Mouse (Mus musculus) c-Kit-positive CD71-negative TER-119-negative erythroid progenitor cells, embryonic 14.5 days (primary cell): Measurements from ENCODE around the gene Tcap.

Experiments
- DNase-seq: peaks from one replicate; pipeline ENCODE4 v3.0.0-alpha.2; 2013; ENCODE audit warnings: low read depth

The Tcap gene

DNA sequence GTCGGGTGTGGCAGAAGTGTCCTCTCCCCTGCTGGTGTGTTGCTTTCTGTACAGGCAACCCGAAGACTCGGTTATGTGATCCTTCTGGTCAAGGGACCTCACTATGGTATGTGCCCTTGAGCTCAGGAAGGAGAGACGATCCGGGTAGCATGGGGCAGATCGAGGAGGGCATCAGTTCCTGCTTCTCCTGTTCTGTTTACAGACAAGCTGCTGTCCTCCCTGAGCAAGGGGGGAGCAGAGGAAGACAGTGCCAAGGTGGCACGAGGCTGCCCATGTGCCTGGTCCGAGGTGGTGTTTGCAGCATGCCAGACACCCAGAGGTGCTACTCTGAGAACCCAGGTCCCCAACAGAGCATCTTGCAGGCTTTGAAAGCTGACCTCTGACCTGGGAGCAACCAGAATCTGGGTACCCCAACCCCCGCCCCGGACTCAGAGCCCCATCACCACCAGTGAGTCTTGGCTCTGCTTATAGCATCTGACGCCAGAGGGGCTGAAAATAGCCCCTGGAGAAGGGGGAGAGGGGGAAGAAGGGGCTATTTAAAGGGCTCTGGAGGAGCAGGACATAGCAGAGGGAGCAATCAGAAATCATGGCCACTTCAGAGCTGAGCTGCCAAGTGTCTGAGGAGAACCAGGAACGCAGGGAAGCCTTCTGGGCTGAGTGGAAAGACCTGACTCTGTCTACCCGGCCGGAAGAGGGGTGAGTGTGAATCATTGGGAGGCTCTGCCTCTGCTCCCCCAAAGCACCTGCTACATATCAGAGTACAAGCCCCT is at the start of gene Tcap:
TSS of gene Tcap (plus strand) at position 551 of the 770 bp plus-strand sequence.
- DNase-seq: no peak

- no peak for DNase-seq
These were observed 49.5 kb upstream of the Tcap start for GRCm38 (mm10) chr11:98333981-98334741.

GRCm38 (mm10) chr11:98335250-98335649 is 48.4 kb upstream of the Tcap start:
- DNase-seq: no peak

- DNase-seq: no peak
These were observed 47.1 kb upstream of the Tcap start for GRCm38 (mm10) chr11:98336245-98337107.

DNA sequence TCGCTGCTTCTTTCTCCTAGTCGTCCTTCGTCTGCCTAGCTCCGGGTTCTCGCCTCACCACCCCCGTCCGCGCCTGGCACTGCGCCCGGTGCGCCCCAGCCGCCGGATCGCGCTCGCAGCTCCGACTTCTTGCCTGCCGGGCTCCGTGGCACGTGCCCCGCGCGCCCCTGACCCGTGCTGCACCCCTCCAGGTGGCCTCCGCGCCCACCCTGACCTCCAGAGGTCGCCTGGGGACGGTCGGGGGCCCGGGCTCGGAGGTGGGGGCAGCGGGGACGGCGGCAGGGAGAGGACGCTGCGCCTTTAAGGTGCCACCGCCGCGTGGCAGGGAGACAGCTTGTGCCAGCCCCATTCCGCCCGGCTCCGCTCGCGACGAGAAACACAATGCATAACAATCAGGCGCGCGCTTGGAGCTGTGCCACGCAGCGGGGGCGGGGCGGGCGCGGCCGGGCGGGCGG is 45.1 kb upstream of the Tcap start:
- no peak for DNase-seq

GRCm38 (mm10) chr11:98339071-98339501 is 44.5 kb upstream of the Tcap start:
- DNase-seq: no peak

- no peak for DNase-seq
These were observed 43.8 kb upstream of the Tcap start for GRCm38 (mm10) chr11:98339679-98340287.

DNA sequence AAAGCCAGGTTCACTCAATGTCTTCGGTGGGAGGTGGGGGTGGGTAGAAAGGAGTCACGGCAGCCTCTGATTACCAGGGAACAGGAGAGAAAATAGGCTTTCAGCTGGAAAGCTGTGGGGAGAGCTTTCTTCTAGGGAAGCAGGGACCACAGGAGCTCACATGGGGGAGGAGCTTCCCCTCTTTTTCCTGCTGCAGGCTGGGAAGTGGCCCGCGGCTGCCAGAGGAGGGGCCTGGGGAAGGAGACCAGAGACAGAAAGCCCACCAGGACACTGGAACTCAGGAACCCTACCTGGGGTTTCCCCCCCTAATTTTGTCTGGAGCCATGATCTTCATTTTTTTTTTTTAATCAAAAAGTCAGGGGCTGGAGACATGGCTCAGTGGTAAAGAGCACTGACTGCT is 43.0 kb upstream of the Tcap start:
- no peak for DNase-seq

GRCm38 (mm10) chr11:98341174-98341573 is 42.4 kb upstream of the Tcap start:
- no peak for DNase-seq

- peak; percentile 82 for DNase-seq
These were observed 41.3 kb upstream of the Tcap start for GRCm38 (mm10) chr11:98342000-98342945.

DNA sequence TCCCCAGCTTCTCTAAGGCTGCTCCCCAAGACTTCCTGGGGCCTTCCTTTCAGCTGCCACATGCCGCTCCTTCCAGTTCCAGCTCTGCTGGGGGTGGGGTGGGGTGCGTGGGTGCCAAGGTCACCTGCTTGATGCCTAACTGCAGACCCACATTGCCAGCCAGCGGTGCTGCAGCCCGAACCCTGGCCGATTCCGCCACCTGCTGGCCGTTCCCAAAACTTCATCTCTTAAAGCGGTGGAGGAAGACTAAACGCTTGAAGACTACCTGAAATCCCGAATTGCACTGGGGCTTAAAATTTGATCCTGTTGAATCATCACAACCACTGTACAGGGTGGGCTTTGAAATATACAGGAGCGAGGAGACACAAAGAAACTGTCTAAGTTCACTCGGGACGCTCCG is 38.4 kb upstream of the Tcap start:
- DNase-seq: no peak

DNA sequence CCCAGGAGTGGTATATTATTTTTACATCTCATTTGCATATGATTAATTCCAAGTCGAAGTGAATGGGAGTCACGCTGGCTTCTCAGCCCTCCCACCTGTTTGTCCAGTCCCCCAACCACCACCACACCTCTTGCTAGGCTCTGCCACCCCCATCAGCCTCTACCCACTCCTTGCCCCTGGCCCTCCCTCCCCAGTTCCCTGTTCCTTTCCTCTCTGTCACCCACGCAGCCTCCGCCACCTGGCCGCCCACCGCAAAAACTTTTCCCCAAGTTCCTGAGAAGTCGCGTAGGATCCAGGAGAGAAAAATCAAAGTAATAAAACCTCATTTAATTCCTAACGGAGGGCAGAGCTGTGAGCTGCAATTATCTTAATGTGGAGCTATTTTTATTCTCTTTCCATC is 37.4 kb upstream of the Tcap start:
- DNase-seq: no peak

- DNase-seq: no peak
These were observed 36.1 kb upstream of the Tcap start for GRCm38 (mm10) chr11:98347385-98348082.

- DNase-seq: no peak
These were observed 35.3 kb upstream of the Tcap start, which contains the start of gene Ppp1r1b for GRCm38 (mm10) chr11:98348083-98348961. Gene Ppp1r1b, plus strand, starts transcription at chr11:98348404.

DNA sequence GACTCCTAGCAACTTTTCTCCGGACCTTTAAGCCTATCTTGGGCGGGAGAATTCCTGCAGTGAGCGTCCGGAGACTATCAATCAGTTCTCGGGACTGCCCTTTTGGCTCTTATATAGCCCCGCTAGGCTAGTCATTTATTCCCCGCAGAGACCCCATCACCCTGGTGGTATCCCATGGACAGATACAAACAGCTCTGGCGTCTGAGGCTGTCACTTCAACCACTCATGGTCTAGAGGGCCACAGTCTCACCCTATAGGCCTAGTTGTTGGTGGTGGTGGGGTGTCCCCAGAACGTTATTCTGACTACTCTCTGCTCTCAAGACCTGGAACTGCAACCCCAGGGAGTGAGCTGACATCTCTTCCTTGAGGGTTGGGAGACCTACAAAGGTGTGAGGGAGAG is 34.3 kb upstream of the Tcap start:
- no peak for DNase-seq

DNA sequence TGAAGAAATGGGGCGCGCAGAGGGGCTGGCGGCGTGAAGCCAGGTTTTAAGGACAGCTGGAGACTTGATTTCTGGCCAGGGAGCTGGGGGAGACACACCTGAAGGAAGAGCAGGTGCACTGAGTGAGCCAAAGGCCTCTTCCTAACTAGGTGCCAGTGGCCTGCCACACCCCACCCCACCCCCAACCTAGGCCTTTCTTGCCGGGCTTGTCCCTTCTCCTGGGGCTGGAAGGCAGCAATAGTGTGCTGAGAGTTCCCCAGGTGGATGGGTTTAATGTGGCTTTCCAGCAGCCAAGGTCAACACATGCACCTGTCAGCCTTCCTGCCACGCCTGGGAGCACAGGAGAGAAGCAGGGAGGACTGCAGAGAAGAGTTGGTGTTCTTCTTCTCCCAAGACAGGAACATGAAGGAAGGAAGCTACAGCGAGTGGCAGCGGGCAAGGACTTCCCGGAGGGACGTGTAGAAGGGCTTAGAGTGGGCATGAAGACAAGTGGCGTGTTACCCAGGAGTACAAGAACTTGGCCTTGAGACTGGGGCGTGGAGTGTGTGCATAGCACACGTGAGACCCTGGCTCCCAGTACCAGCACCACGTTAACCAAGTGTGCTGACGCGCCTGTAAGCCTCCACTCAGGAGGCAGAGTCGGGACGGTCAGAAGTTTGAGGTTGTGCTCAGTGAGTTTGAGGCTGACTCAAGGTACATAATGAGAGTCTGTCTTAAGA is 31.2 kb upstream of the Tcap start:
- DNase-seq: no peak

DNA sequence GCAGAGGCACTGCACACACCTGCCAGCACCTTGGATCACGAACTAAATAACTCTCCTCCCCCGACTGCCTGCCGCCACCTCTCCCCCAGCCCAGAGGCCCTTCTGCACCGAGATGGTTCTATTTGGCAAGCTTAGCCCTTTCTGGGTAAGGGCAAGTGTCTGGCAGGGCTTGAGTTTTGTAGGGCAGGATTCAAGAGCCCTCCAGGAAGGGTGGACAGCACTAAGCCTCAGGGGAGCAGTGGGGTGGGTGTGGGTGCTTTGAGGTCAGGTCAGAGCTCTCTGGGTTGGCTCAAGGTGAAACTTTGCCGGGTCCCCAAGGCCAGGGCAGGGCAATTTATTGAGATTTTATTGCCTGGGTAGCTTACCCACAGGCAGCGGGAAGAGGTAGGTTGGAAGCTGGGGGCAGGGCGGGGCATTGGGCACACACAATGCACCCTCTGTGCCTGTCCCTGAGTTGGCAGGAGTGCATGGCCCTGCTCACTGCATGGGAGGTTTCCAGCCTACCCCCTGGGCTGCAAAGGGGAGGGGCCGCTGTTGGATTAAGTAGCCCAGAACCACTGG is 29.9 kb upstream of the Tcap start:
- no peak for DNase-seq

- no peak for DNase-seq
These were observed 29.2 kb upstream of the Tcap start for GRCm38 (mm10) chr11:98354445-98354844.
